Mouse (Mus musculus): Measurements from ENCODE around the gene St8sia2. TPM values are rescaled to one million over a fixed set of nuclear protein-coding genes. Genes with fewer than 3 reads are reported as not detected.

Gene St8sia2
- polyA plus RNA-seq (2012; rRNA removed) (0.04 and 0.10 TPM in 2 replicates), polyA plus RNA-seq (2014; fragmentation: Nextera tagmentation; extraction: Ambion mirVana) (0.03 and 0.06 TPM in 2 replicates)

GRCm38 (mm10) chr7:74013601-74014175, at the start of gene St8sia2:
Gene St8sia2 (minus strand): TSS chr7:74013690.
- no peak for ATAC-seq (ENCODE audit: insufficient read depth)
- Histone ChIP-seq H3K9ac (replicated peaks) (no peak within 1 kb of the TSS), H3K27me3 (ENCODE audit: control insufficient read depth, insufficient read depth, low read length) (peaks cover 35% of the 10 kb centered on the region), H3K4me3 (ENCODE audit: insufficient read depth in 1 of 2, low read depth in 2 of 2, low read length in 2 of 2) (peak within 1 kb of the TSS; percentile 27 to 34), H3K4me1 (replicated peaks; ENCODE audit: control insufficient read depth in 2 of 2, insufficient read depth in 2 of 2, low read length in 1 of 2) (no peaks in the 10 kb centered on the region), H3K27ac (no peak within 1 kb of the TSS), H3K36me3 (replicated peaks; ENCODE audit: control insufficient read depth, insufficient read depth, low read depth) (no peaks in the 10 kb centered on the region), H3K4me2 (ENCODE audit: low read depth) (peak within 1 kb of the TSS; percentile 49), H3K9me3 (ENCODE audit: control insufficient read depth, low read length) (no peaks in the 10 kb centered on the region)
- WGBS (ENCODE audit: insufficient replicate concordance): under 1% methylated on average over 29 of the region's 42 CpGs
- DNase-seq (ENCODE audit: low read depth in 3 of 3, low spot score in 3 of 3): no peak
- TF ChIP-seq EP300 (IDR thresholded peaks at IDR 0.05; ENCODE audit: low read depth) (no peak), CTCF (IDR thresholded peaks at IDR 0.05; ENCODE audit: low read depth) (no peak)

GRCm38 (mm10) chr7:74061076-74061475, 47.6 kb upstream of the St8sia2 start:
- Histone ChIP-seq H3K4me1 (replicated peaks; ENCODE audit: control insufficient read depth in 2 of 2, insufficient read depth in 2 of 2, low read length in 1 of 2) (no peaks in the 10 kb centered on the region), H3K27ac (no peak overlapping the region), H3K9me3 (ENCODE audit: control insufficient read depth, low read length) (no peaks in the 10 kb centered on the region), H3K36me3 (replicated peaks; ENCODE audit: control insufficient read depth, insufficient read depth, low read depth) (no peaks in the 10 kb centered on the region), H3K27me3 (ENCODE audit: control insufficient read depth, insufficient read depth, low read length) (no peaks in the 10 kb centered on the region), H3K4me3 (ENCODE audit: insufficient read depth in 1 of 2, low read depth in 2 of 2, low read length in 2 of 2) (no peak overlapping the region), H3K4me2 (ENCODE audit: low read depth) (no peak overlapping the region), H3K9ac (replicated peaks) (no peak overlapping the region)
- DNase-seq (ENCODE audit: low read depth in 3 of 3, low spot score in 3 of 3): no peak
- WGBS (ENCODE audit: insufficient replicate concordance): 74% methylated on average over 6 of the region's 6 CpGs
- TF ChIP-seq CTCF (IDR thresholded peaks at IDR 0.05; ENCODE audit: low read depth) (no peak), EP300 (IDR thresholded peaks at IDR 0.05; ENCODE audit: low read depth) (no peak)
- ATAC-seq (ENCODE audit: insufficient read depth): no peak

- DNase-seq (ENCODE audit: low read depth in 3 of 3, low spot score in 3 of 3): no peak
- Histone ChIP-seq H3K4me1 (replicated peaks; ENCODE audit: control insufficient read depth in 2 of 2, insufficient read depth in 2 of 2, low read length in 1 of 2) (no peaks in the 10 kb centered on the region), H3K9me3 (ENCODE audit: control insufficient read depth, low read length) (no peaks in the 10 kb centered on the region), H3K27ac (no peak overlapping the region), H3K36me3 (replicated peaks; ENCODE audit: control insufficient read depth, insufficient read depth, low read depth) (no peaks in the 10 kb centered on the region), H3K27me3 (ENCODE audit: control insufficient read depth, insufficient read depth, low read length) (no peaks in the 10 kb centered on the region), H3K4me2 (ENCODE audit: low read depth) (no peak overlapping the region), H3K4me3 (ENCODE audit: insufficient read depth in 1 of 2, low read depth in 2 of 2, low read length in 2 of 2) (no peak overlapping the region), H3K9ac (replicated peaks) (no peak overlapping the region)
- no peak for ATAC-seq (ENCODE audit: insufficient read depth)
- WGBS (ENCODE audit: insufficient replicate concordance): 63% methylated on average over 3 of the region's 3 CpGs
- TF ChIP-seq CTCF (IDR thresholded peaks at IDR 0.05; ENCODE audit: low read depth): no peak
- no peak for TF ChIP-seq EP300 (IDR thresholded peaks at IDR 0.05; ENCODE audit: low read depth)
Observed at GRCm38 (mm10) chr7:74060306-74060946, 46.9 kb upstream of the St8sia2 start.

GRCm38 (mm10) chr7:74059684-74060083, 46.2 kb upstream of the St8sia2 start:
- H3K4me2 ChIP-seq (ENCODE audit: low read depth): no peak overlapping the region
- H3K36me3 ChIP-seq (replicated peaks; ENCODE audit: control insufficient read depth, insufficient read depth, low read depth): no peaks in the 10 kb centered on the region
- 49% methylated on average over 3 of the region's 3 CpGs for WGBS (ENCODE audit: insufficient replicate concordance)
- no peaks in the 10 kb centered on the region for H3K4me1 ChIP-seq (replicated peaks; ENCODE audit: control insufficient read depth in 2 of 2, insufficient read depth in 2 of 2, low read length in 1 of 2)
- no peaks in the 10 kb centered on the region for H3K9me3 ChIP-seq (ENCODE audit: control insufficient read depth, low read length)
- DNase-seq (ENCODE audit: low read depth in 3 of 3, low spot score in 3 of 3): no peak
- ATAC-seq (ENCODE audit: insufficient read depth): no peak
- H3K9ac ChIP-seq (replicated peaks): no peak overlapping the region
- no peaks in the 10 kb centered on the region for H3K27me3 ChIP-seq (ENCODE audit: control insufficient read depth, insufficient read depth, low read length)
- no peak overlapping the region for H3K27ac ChIP-seq
- no peak for TF ChIP-seq CTCF (IDR thresholded peaks at IDR 0.05; ENCODE audit: low read depth)
- no peak for TF ChIP-seq EP300 (IDR thresholded peaks at IDR 0.05; ENCODE audit: low read depth)
- no peak overlapping the region for H3K4me3 ChIP-seq (ENCODE audit: insufficient read depth in 1 of 2, low read depth in 2 of 2, low read length in 2 of 2)

- DNase-seq (ENCODE audit: low read depth in 3 of 3, low spot score in 3 of 3) (no peak), ATAC-seq (ENCODE audit: insufficient read depth) (no peak)
- H3K9ac ChIP-seq (replicated peaks): no peak overlapping the region
- WGBS (ENCODE audit: insufficient replicate concordance): 59% methylated on average over 3 of the region's 3 CpGs
- H3K9me3 ChIP-seq (ENCODE audit: control insufficient read depth, low read length): no peaks in the 10 kb centered on the region
- no peaks in the 10 kb centered on the region for H3K4me1 ChIP-seq (replicated peaks; ENCODE audit: control insufficient read depth in 2 of 2, insufficient read depth in 2 of 2, low read length in 1 of 2)
- H3K4me3 ChIP-seq (ENCODE audit: insufficient read depth in 1 of 2, low read depth in 2 of 2, low read length in 2 of 2): no peak overlapping the region
- H3K27me3 ChIP-seq (ENCODE audit: control insufficient read depth, insufficient read depth, low read length): no peaks in the 10 kb centered on the region
- no peak overlapping the region for H3K27ac ChIP-seq
- no peak overlapping the region for H3K4me2 ChIP-seq (ENCODE audit: low read depth)
- no peaks in the 10 kb centered on the region for H3K36me3 ChIP-seq (replicated peaks; ENCODE audit: control insufficient read depth, insufficient read depth, low read depth)
- TF ChIP-seq CTCF (IDR thresholded peaks at IDR 0.05; ENCODE audit: low read depth): no peak
- no peak for TF ChIP-seq EP300 (IDR thresholded peaks at IDR 0.05; ENCODE audit: low read depth)
Observed at GRCm38 (mm10) chr7:74055753-74056152, 42.3 kb upstream of the St8sia2 start.
